Mouse (Mus musculus) CH12F3 (cell line): Measurements from ENCODE around the gene Gm13698.
"Not testable (repeated sequence)": the region's sequence is repeated elsewhere in the genome, so short reads cannot be mapped to it uniquely, and the experiment has no call there.

Experiments
- in situ Hi-C: fragments of 300-500 bp; cut with MboI; formaldehyde crosslinking; loops from 2 replicates; pipeline ENCODE4 v1.14.3; 2020; ENCODE audit warnings: low sequenced_read_pairs

Gm13698 gene

DNA sequence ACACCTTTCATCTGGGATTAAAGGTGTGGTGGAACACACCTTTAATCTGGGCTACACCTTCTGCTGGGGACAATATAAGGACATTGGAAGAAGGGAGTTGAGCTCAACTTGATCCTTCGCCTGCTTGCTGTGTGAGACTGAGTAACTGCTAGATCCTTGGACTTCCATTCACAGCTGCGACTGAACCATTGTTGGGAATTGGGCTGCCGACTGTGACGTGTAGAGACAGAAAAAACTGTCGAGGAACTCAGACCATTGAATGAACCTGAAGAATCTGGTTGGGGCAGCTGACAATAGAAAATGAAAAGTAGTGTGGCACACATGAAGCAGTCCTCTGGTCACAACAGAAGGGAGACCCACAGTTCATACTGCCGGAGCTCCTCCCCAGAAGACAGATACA lies at the start of gene Gm13698:
TSS of gene Gm13698 (plus strand) at position 301 of the 400 bp plus-strand sequence.
- in situ Hi-C loops = not testable (repeated sequence)

DNA sequence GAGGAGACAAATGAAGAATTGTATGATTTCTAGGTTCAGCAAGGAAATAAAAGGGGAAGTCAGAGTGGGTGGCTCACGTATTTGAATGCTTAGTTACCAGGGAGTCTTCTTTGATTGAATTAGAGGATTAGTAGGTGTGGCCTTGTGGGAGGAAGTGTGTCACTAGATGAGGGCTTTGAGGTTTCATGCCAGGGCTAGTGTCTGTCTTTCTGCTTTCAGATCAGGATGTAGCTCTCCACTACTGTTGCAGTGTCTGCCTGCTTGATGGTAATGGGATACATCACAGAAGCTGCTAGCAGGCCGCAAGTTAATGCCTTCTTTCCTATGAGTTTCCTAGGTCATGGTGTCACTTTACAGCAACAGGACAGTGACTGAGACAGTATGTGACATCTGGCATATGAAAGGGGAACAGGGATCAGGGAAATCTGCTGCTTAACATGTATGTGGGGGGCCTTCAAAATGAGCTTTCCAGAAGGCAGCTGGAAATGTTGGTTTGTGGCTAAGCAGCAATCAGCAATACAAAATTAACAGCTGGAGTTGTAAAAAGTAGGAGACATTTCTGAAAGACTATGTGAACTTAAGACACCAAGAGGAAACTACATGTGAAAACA lies 25.9 kb upstream of the Gm13698 start:
- in situ Hi-C loops = no loop called here

- in situ Hi-C loops = no loop called here
These were observed 14.5 kb upstream of the Gm13698 start, which contains the start of gene Zswim2 for GRCm38 (mm10) chr2:83940931-83941361. Gene Zswim2 (minus strand): TSS chr2:83941228.

GRCm38 (mm10) chr2:83941378-83941777 lies 14.1 kb upstream of the Gm13698 start:
- in situ Hi-C loops = no loop called here

DNA sequence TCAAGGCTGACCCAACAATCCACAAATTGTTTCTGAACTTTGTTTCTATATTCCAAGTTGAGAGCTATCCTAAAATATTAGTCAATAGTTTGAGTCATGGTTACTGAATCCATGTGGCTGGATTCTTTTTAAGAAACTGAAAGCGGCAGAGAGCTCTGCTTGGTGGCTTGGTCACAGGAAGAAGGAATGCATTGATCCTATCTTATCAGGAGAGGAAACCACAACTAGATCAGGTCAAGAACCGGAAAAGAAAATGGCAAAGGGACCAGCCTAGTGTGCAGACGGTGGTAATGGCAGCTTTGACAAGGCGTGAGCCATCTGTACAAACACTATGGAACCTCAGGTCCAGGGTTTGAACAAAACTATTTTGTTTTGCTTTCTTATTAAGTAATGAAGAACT lies 13.7 kb upstream of the Gm13698 start:
- in situ Hi-C loops = no loop called here

DNA sequence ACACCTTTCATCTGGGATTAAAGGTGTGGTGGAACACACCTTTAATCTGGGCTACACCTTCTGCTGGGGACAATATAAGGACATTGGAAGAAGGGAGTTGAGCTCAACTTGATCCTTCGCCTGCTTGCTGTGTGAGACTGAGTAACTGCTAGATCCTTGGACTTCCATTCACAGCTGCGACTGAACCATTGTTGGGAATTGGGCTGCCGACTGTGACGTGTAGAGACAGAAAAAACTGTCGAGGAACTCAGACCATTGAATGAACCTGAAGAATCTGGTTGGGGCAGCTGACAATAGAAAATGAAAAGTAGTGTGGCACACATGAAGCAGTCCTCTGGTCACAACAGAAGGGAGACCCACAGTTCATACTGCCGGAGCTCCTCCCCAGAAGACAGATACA lies 5.7 kb downstream of the Gm13698 start, which contains the start of gene Gm13693:
TSS of gene Gm13693 (plus strand) at position 301 of the 400 bp plus-strand sequence.
- in situ Hi-C loops = not testable (repeated sequence)

DNA sequence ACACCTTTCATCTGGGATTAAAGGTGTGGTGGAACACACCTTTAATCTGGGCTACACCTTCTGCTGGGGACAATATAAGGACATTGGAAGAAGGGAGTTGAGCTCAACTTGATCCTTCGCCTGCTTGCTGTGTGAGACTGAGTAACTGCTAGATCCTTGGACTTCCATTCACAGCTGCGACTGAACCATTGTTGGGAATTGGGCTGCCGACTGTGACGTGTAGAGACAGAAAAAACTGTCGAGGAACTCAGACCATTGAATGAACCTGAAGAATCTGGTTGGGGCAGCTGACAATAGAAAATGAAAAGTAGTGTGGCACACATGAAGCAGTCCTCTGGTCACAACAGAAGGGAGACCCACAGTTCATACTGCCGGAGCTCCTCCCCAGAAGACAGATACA lies 11.5 kb downstream of the Gm13698 start, which contains the start of gene Gm13695:
TSS of gene Gm13695 (plus strand) at position 301 of the 400 bp plus-strand sequence.
- in situ Hi-C loops = not testable (repeated sequence)

- in situ Hi-C loops = not testable (repeated sequence)
These were observed 17.3 kb downstream of the Gm13698 start, which contains the start of gene Gm13696 for GRCm38 (mm10) chr2:83972823-83973222. Gene Gm13696 (plus strand): TSS chr2:83973123.

DNA sequence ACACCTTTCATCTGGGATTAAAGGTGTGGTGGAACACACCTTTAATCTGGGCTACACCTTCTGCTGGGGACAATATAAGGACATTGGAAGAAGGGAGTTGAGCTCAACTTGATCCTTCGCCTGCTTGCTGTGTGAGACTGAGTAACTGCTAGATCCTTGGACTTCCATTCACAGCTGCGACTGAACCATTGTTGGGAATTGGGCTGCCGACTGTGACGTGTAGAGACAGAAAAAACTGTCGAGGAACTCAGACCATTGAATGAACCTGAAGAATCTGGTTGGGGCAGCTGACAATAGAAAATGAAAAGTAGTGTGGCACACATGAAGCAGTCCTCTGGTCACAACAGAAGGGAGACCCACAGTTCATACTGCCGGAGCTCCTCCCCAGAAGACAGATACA lies 23.1 kb downstream of the Gm13698 start, which contains the start of gene Gm13694:
TSS of gene Gm13694 (plus strand) at position 301 of the 400 bp plus-strand sequence.
- in situ Hi-C loops = not testable (repeated sequence)

- in situ Hi-C loops = not testable (repeated sequence)
These were observed 28.9 kb downstream of the Gm13698 start, which contains the start of gene Gm13697 for GRCm38 (mm10) chr2:83984443-83984842. Gene Gm13697 (plus strand): TSS chr2:83984743.

- in situ Hi-C loops = not testable (repeated sequence)
These were observed 34.8 kb downstream of the Gm13698 start, which contains the start of gene Gm13691 for GRCm38 (mm10) chr2:83990253-83990652. Gene Gm13691 (plus strand): TSS chr2:83990553.

GRCm38 (mm10) chr2:83993639-83994255 lies 38.3 kb downstream of the Gm13698 start:
- in situ Hi-C loops = not testable (repeated sequence)

DNA sequence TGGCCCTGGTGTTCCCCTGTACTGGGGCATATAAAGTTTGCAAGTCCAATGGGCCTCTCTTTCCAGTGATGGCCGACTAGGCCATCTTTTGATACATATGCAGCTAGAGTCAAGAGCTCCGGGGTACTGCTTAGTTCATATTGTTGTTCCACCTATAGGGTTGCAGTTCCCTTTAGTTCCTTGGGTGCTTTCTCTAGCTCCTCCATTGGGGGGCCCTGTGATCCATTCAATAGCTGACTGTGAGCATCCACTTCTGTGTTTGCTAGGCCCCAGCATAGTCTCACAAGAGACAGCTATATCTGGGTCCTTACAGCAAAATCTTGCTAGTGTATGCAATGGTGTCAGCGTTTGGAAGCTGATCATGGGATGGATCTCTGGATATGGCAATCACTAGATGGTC lies 39.0 kb downstream of the Gm13698 start:
- in situ Hi-C loops = not testable (repeated sequence)
